Mouse (Mus musculus): ENCODE measurements around the gene Dusp1. TPM values are rescaled to one million over a fixed set of nuclear protein-coding genes. Genes with fewer than 3 reads are reported as not detected.

Gene Dusp1
- total RNA-seq, 2 experiments from 2014 or later: 56.9 to 62.5 TPM

GRCm38 (mm10) chr17:26525316-26525715 is 36.6 kb downstream of the Dusp1 start:
- peak; percentile 75 to 76 for DNase-seq

- DNase-seq: no peak
These were observed 37.1 kb downstream of the Dusp1 start for GRCm38 (mm10) chr17:26524801-26525200.

- no peak for DNase-seq
These were observed 37.6 kb downstream of the Dusp1 start for GRCm38 (mm10) chr17:26524316-26524715.

- DNase-seq: no peak
These were observed 39.2 kb downstream of the Dusp1 start for GRCm38 (mm10) chr17:26522711-26523110.

- no peak for DNase-seq
These were observed 43.6 kb downstream of the Dusp1 start for GRCm38 (mm10) chr17:26518306-26518705.

DNA sequence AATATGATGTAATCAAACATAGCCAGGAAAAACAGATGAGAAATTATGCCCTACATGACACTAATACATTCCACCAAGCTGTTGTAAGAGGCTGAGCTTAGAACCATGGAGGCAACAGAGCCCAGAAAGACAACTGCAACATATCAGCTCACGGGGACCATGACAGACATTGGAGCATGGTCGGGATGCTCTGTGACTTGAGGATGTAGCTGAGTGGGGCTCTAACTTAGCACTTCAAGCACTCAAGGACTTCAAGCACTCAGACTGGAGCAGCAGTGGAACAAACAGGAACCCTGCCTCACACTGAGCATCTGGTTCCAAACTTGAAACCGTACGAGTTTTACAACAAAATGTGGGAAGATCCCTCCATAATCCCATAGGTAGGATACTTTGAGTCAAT is 46.3 kb downstream of the Dusp1 start:
- no peak for DNase-seq

DNA sequence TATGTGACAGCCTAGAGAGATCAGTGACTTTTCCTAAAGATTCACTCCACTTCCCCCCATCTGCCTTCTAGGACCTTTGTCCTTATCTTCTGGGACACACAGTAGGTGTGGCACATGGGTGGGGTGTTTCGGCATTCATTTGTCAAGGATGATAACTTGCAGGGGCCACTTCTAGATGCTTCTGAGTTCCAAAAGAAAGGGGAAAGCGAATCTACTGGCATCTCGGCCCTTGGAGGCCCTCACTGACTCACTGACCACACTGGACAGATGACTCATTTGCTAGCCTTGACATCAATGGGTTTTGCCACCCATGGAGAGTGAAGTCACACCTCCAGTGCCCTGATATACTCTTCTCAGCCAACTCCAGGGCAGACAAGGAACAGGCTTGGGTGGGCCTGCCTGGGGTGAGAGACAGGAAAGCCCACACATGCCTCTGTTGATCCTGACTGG is 47.3 kb downstream of the Dusp1 start:
- DNase-seq: peak; percentile 71 to 80

GRCm38 (mm10) chr17:26513459-26514290 is 48.3 kb downstream of the Dusp1 start:
- no peak for DNase-seq

- DNase-seq: no peak
These were observed 49.0 kb downstream of the Dusp1 start for GRCm38 (mm10) chr17:26512961-26513360.

- DNase-seq: peak; percentile 56 to 59
These were observed 49.8 kb downstream of the Dusp1 start for GRCm38 (mm10) chr17:26511816-26512774.

GRCm38 (mm10) chr17:26511256-26511655 is 50.7 kb downstream of the Dusp1 start:
- DNase-seq: no peak

- no peak for DNase-seq
These were observed 51.5 kb downstream of the Dusp1 start for GRCm38 (mm10) chr17:26510146-26511045.

DNA sequence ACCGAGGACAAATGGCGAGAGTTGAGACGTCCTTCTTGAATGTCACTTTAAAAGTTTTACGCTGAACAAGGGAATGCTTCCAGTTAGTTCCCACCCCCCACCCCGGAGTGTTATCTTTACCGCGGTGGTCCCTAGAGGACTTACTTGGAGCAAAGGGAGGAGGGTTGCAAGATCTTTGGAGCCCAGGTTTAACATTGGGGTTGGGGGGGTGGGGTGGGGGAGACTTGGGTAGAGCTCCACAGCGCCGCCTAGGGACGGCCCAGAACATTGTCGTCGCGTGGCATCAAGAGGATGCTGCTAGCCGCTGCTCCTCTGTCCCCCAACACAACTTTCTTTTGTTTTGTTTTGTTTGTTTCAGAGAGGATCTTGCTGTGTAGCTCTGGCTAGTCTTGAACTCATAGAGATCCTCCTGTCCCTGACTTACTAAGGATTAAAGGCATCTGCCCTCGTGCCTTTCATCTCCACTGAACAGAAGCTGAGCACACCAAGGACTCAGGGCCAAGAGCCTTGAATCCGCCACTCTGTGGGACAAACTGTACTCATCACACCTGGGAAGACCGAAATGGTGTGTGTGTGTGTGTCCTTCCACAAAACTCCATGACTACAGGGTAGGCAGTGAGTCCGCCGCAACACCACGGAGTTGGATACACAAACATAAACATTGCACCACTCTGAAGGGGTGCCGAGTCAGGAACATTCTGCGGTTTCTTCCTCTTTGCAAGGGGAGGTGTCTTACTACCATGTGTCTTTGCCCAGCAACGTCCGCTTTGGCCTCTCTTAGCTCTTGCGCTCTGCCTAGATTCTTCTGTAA is 52.8 kb downstream of the Dusp1 start:
- peak; percentile 78 to 86 for DNase-seq

DNA sequence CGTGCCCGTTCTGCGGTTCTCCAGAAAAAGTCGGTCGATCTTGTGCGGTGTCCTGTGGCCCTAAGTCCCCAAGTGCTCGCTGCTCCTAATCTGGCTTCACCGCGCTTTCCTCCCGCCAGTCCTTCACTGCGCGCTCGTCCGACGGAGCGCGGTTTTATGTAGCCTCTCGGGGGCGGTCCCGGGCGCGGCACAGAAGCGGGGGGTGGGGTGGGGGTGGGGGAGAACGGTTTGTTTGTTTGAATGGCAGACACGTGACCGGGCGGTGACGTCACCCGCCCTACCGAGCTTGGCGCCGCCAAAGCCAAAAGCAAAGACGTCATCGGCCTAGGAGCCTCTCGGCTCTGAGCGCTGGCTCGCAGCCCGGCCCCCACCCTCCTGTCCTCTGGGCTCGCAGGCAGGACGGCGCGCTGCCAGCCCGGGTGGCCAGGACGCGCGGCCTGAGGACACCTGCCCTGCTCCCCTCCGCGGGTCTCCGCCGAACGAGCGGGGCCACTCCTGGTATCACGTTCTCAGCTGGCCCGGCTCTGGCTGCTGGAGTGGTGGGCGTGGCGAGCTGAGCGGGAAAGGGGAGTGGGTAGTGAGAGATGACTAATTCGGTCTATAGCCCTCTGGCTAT is 53.5 kb downstream of the Dusp1 start:
- peak; percentile 97 to 98 for DNase-seq

DNA sequence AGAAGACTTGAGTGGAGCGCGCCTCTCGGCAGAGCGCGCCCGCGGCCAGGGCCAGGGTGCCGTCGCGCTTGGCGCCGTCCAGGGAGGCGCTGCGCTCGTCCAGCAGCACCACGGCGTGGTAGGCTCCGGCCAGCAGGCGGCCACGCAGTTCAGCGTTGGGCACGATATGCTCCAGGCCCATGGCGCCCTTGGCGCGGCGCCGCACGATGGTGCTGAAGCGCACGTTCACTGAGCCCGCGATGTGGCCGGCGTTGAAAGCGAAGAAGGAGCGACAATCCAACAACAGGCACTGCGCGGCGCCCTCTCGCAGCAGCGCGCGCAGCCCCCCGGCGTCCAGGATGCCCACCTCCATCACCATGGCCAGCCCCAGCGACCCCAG is 54.0 kb downstream of the Dusp1 start:
- DNase-seq: peak; percentile 92 to 93

DNA sequence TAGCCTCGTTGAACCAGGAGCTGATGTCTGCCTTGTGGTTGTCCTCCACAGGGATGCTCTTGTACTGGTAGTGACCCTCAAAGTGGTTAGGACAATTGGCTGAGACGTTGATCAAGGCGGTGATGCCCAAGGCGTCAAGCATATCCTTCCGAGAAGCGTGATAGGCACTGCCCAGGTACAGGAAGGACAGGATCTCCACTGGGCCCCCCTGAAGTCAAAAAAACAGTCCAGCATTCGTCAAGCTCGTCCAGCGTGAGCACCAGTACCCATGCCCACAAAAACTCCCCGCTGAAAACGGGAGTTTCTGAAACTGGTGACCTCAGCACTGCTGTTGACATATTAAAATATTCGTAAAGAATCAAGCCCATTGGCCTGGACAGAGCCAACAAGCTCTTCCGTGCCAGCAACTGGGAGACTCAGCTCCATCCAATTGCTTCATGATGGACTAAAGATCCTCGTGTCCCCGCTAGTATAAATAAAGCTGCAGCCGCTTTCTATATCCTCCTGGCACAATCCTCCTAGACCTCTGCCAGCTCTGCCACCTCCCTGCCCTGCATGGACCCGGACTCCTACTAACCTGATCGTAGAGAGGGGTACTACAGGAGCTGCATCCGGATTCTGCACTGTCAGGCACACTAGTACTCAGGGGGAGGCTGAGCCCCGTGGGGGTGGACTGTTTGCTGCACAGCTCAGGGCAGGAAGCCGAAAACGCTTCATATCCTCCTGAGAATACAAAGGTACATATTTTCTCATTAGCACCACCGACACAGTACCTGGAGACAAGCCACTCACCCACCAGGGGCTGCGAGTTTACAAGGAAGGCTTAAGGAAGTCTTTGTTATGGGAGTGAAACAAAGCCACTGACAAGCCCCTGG is 54.7 kb downstream of the Dusp1 start:
- peak; percentile 46 to 67 for DNase-seq

DNA sequence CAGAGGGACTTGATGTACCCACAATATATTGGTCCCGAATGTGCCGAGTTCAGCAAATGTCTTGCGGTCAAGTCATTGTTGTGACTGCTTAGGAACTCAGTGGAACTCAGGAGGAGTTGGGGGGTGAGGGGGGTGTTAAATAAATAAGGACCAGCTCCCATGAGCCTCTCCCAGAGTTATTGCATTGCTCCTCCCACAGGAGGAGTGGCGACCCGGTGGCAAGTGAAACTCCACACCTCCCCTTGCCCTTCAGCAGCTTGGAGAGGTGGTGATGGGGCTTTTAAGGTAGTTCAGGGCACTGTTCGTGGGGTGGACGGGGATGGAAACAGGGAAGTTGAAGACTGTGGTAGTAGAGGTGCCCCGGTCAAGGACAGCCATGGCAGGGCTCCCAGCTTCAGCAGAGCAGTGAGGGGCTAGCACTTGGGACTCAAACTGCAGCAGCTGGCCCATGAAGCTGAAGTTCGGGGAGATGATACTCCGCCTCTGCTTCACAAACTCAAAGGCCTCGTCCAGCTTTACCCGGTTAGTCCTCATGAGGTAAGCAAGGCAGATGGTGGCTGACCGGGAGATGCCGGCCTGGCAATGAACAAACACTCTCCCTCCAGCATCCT is 55.8 kb downstream of the Dusp1 start:
- DNase-seq: peak; percentile 50 to 72

- no peak for DNase-seq
These were observed 56.7 kb downstream of the Dusp1 start for GRCm38 (mm10) chr17:26505181-26505581.

All from adrenal gland, postnatal 36 days (tissue).